Mouse (Mus musculus): Measurements from ENCODE around the gene Ubxn4.
"Not testable (repeated sequence)": the region's sequence is repeated elsewhere in the genome, so short reads cannot be mapped to it uniquely, and the experiment has no call there.

The Ubxn4 gene

GRCm38 (mm10) chr1:128319266-128319665, 75.5 kb downstream of the Ubxn4 start:
- not testable (repeated sequence) for DNase-seq

- DNase-seq: no peak
These were observed 79.4 kb downstream of the Ubxn4 start for GRCm38 (mm10) chr1:128323026-128323643.

- no peak for DNase-seq
These were observed 81.0 kb downstream of the Ubxn4 start for GRCm38 (mm10) chr1:128324776-128325175.

- no peak for DNase-seq
These were observed 83.4 kb downstream of the Ubxn4 start for GRCm38 (mm10) chr1:128327165-128327564.

GRCm38 (mm10) chr1:128328218-128328617, 84.5 kb downstream of the Ubxn4 start, which contains the start of gene Lct:
Lct (minus strand) TSS chr1:128328318.
- DNase-seq: no peak

Measured in cerebellum, postnatal 14 days (tissue).